Mouse (Mus musculus): ENCODE measurements around the gene Synpo2l. TPM values are rescaled to one million over a fixed set of nuclear protein-coding genes. Genes with fewer than 3 reads are reported as not detected.

Synpo2l gene
- polyA plus RNA-seq, 1 experiment from 2014 or later = 0.23 TPM

DNA sequence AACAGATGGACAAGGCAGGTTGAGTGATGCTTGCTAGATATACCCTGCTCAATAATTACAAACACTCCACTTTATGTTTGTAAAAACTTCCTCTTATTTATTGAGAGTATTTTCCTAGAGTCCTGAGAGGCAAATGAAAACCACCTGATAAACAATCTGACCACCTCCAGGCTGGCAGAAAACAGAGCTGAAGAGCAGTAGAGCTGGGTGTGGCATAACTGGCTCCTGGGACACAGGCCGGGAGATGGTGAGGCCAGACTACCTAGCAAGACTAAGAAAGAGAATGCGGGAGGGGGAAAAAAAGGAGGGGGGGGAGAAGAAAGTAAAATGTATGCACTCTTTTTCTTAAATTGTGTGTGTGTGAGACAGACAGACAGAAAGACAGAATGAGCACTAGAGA lies 45.7 kb downstream of the Synpo2l start:
- no peak overlapping the region for H3K9ac ChIP-seq (ENCODE audit: low read depth, low read length)
- ATAC-seq = no peak
- no peak overlapping the region for H3K27ac ChIP-seq (ENCODE audit: low read depth, low read length)
- no peaks in the 10 kb centered on the region for H3K9me3 ChIP-seq (ENCODE audit: control insufficient read depth, low read length)
- no peaks in the 10 kb centered on the region for H3K36me3 ChIP-seq (ENCODE audit: control insufficient read depth, insufficient read depth, low read length)
- no peak overlapping the region for H3K4me2 ChIP-seq (ENCODE audit: low read length)
- H3K4me1 ChIP-seq (ENCODE audit: control insufficient read depth, insufficient read depth, low read depth, low read length) = no peaks in the 10 kb centered on the region
- H3K4me3 ChIP-seq (ENCODE audit: low read length) = no peak overlapping the region
- 79% methylated on average over 2 of the region's 2 CpGs for WGBS
- H3K27me3 ChIP-seq (replicated peaks; ENCODE audit: control insufficient read depth, insufficient read depth, low read length) = no peaks in the 10 kb centered on the region

DNA sequence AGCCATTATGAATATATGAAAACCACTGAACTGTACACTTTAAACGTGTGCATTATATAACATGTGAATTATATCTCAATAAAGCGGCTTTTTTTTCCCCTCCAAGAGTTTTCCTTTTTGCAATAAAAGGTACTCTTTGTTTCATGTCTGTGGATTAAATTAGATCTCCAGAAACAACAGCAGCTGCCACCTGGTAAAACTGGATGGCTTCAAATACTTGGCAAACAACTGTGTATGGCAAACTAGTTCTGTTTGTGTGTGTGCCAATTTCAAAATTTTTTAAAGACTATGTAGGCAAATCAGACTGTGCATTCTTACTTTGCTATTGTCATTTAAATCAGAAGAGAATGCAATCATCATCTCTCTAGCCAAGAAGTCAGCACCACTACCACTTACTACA lies 46.3 kb downstream of the Synpo2l start:
- no peak for ATAC-seq
- WGBS = 69% methylated on average over 2 of the region's 2 CpGs
- Histone ChIP-seq H3K27ac (ENCODE audit: low read depth, low read length) (no peak overlapping the region), H3K27me3 (replicated peaks; ENCODE audit: control insufficient read depth, insufficient read depth, low read length) (no peaks in the 10 kb centered on the region), H3K36me3 (ENCODE audit: control insufficient read depth, insufficient read depth, low read length) (no peaks in the 10 kb centered on the region), H3K4me3 (ENCODE audit: low read length) (no peak overlapping the region), H3K9ac (ENCODE audit: low read depth, low read length) (no peak overlapping the region), H3K4me1 (ENCODE audit: control insufficient read depth, insufficient read depth, low read depth, low read length) (no peaks in the 10 kb centered on the region), H3K9me3 (ENCODE audit: control insufficient read depth, low read length) (no peaks in the 10 kb centered on the region), H3K4me2 (ENCODE audit: low read length) (no peak overlapping the region)

- peak; percentile 59; the same call in 1 of the 2 replicates for ATAC-seq
- H3K9ac ChIP-seq (ENCODE audit: low read depth, low read length) = no peak overlapping the region
- H3K9me3 ChIP-seq (ENCODE audit: control insufficient read depth, low read length) = no peaks in the 10 kb centered on the region
- no peak overlapping the region for H3K27ac ChIP-seq (ENCODE audit: low read depth, low read length)
- no peak overlapping the region for H3K4me2 ChIP-seq (ENCODE audit: low read length)
- no peak overlapping the region for H3K4me3 ChIP-seq (ENCODE audit: low read length)
- no peaks in the 10 kb centered on the region for H3K36me3 ChIP-seq (ENCODE audit: control insufficient read depth, insufficient read depth, low read length)
- H3K4me1 ChIP-seq (ENCODE audit: control insufficient read depth, insufficient read depth, low read depth, low read length) = 0 out of 2 replicates have a peak, but pooled peaks cover 2% of the 10 kb centered on the region
- no peaks in the 10 kb centered on the region for H3K27me3 ChIP-seq (replicated peaks; ENCODE audit: control insufficient read depth, insufficient read depth, low read length)
Measured at GRCm38 (mm10) chr14:20619131-20619530, 49.0 kb downstream of the Synpo2l start.

DNA sequence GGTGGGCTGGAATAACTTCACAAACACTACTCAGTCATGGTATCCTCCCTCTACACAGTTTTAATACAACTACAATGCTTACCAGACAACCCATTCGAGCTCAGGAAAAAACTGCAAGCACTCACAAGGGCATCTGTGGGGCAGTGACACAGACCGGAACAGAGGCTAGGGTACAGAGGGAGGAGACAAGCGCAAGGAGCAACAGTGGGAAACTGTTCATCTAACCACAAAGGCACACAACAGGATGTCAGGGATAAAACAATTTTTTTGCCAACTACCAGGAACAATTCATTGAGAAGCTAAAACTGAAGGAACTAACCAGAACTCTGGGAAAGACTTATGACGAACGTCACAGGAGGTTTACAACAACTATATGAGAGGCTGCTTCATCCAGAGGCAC lies 49.9 kb downstream of the Synpo2l start:
- Histone ChIP-seq H3K27me3 (replicated peaks; ENCODE audit: control insufficient read depth, insufficient read depth, low read length) (no peaks in the 10 kb centered on the region), H3K27ac (ENCODE audit: low read depth, low read length) (peak overlapping the region; percentile 56; the same call in 1 of the 2 replicates), H3K4me2 (ENCODE audit: low read length) (no peak overlapping the region), H3K4me1 (ENCODE audit: control insufficient read depth, insufficient read depth, low read depth, low read length) (0 out of 2 replicates have a peak, but pooled peaks cover 2% of the 10 kb centered on the region), H3K9ac (ENCODE audit: low read depth, low read length) (no peak overlapping the region), H3K36me3 (ENCODE audit: control insufficient read depth, insufficient read depth, low read length) (no peaks in the 10 kb centered on the region), H3K9me3 (ENCODE audit: control insufficient read depth, low read length) (no peaks in the 10 kb centered on the region), H3K4me3 (ENCODE audit: low read length) (no peak overlapping the region)
- WGBS = 70% methylated on average over 5 of the region's 5 CpGs
- ATAC-seq = no peak

DNA sequence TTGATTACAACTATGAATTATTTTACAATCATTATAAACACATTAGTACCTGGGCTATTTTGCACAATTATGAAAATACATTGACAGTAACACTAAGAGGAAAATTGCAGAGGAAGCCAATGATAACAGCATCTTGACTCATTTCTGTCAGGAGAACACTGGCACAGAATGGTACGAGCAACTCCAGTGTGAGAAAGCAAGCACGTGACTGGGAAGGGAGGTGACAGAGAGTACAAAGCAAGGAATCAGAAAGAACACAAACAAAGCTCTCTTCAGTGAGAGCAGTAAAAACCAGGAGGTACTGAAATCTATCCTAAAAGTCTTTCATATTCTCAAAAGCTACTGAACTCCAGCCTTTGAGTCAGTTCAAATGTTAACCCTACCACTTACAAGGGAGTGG lies 51.7 kb downstream of the Synpo2l start:
- no peaks in the 10 kb centered on the region for H3K27me3 ChIP-seq (replicated peaks; ENCODE audit: control insufficient read depth, insufficient read depth, low read length)
- no peak overlapping the region for H3K4me2 ChIP-seq (ENCODE audit: low read length)
- 24% methylated on average over 2 of the region's 2 CpGs for WGBS
- no peak overlapping the region for H3K4me3 ChIP-seq (ENCODE audit: low read length)
- no peak overlapping the region for H3K27ac ChIP-seq (ENCODE audit: low read depth, low read length)
- no peaks in the 10 kb centered on the region for H3K36me3 ChIP-seq (ENCODE audit: control insufficient read depth, insufficient read depth, low read length)
- no peak overlapping the region for H3K9ac ChIP-seq (ENCODE audit: low read depth, low read length)
- no peak for ATAC-seq
- H3K4me1 ChIP-seq (ENCODE audit: control insufficient read depth, insufficient read depth, low read depth, low read length) = 0 out of 2 replicates have a peak, but pooled peaks cover 2% of the 10 kb centered on the region
- H3K9me3 ChIP-seq (ENCODE audit: control insufficient read depth, low read length) = no peaks in the 10 kb centered on the region

DNA sequence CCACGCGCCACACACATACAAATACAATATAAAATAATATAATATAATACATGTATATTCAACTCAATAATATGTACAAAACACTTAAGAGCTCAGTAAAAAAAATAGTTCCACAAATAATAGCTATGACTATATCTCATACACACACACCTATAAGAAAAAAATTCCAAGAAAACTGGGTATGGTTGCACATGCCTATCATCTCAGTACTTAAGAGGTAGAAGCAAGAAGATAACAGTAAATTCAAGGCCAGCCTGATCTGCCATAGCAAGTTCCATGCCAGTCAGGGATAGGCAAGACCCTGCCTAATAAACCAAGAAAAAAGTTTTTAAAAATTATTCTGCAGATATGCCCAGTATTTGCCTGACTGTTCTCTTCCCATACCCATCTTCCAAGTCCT lies 53.1 kb downstream of the Synpo2l start:
- Histone ChIP-seq H3K4me2 (ENCODE audit: low read length) (no peak overlapping the region), H3K27me3 (replicated peaks; ENCODE audit: control insufficient read depth, insufficient read depth, low read length) (no peaks in the 10 kb centered on the region), H3K27ac (ENCODE audit: low read depth, low read length) (no peak overlapping the region), H3K9ac (ENCODE audit: low read depth, low read length) (no peak overlapping the region), H3K4me3 (ENCODE audit: low read length) (no peak overlapping the region), H3K36me3 (ENCODE audit: control insufficient read depth, insufficient read depth, low read length) (no peaks in the 10 kb centered on the region), H3K9me3 (ENCODE audit: control insufficient read depth, low read length) (no peaks in the 10 kb centered on the region), H3K4me1 (ENCODE audit: control insufficient read depth, insufficient read depth, low read depth, low read length) (0 out of 2 replicates have a peak, but pooled peaks cover 2% of the 10 kb centered on the region)
- no peak for ATAC-seq
- 97% methylated on average over 2 of the region's 2 CpGs for WGBS

GRCm38 (mm10) chr14:20612820-20613219 lies 55.3 kb downstream of the Synpo2l start:
- no peaks in the 10 kb centered on the region for H3K9me3 ChIP-seq (ENCODE audit: control insufficient read depth, low read length)
- ATAC-seq = no peak
- 100% methylated on average over 1 of the region's 1 CpGs for WGBS
- H3K4me1 ChIP-seq (ENCODE audit: control insufficient read depth, insufficient read depth, low read depth, low read length) = 0 out of 2 replicates have a peak, but pooled peaks cover 2% of the 10 kb centered on the region
- H3K9ac ChIP-seq (ENCODE audit: low read depth, low read length) = no peak overlapping the region
- H3K4me3 ChIP-seq (ENCODE audit: low read length) = no peak overlapping the region
- no peak overlapping the region for H3K27ac ChIP-seq (ENCODE audit: low read depth, low read length)
- H3K36me3 ChIP-seq (ENCODE audit: control insufficient read depth, insufficient read depth, low read length) = no peaks in the 10 kb centered on the region
- H3K4me2 ChIP-seq (ENCODE audit: low read length) = no peak overlapping the region
- no peaks in the 10 kb centered on the region for H3K27me3 ChIP-seq (replicated peaks; ENCODE audit: control insufficient read depth, insufficient read depth, low read length)

- no peaks in the 10 kb centered on the region for H3K9me3 ChIP-seq (ENCODE audit: control insufficient read depth, low read length)
- 86% methylated on average over 4 of the region's 4 CpGs for WGBS
- H3K27ac ChIP-seq (ENCODE audit: low read depth, low read length) = no peak overlapping the region
- H3K4me2 ChIP-seq (ENCODE audit: low read length) = no peak overlapping the region
- H3K4me1 ChIP-seq (ENCODE audit: control insufficient read depth, insufficient read depth, low read depth, low read length) = no peaks in the 10 kb centered on the region
- no peak overlapping the region for H3K9ac ChIP-seq (ENCODE audit: low read depth, low read length)
- no peaks in the 10 kb centered on the region for H3K27me3 ChIP-seq (replicated peaks; ENCODE audit: control insufficient read depth, insufficient read depth, low read length)
- H3K4me3 ChIP-seq (ENCODE audit: low read length) = no peak overlapping the region
- ATAC-seq = no peak
- peaks cover 5% of the 10 kb centered on the region; the same call in 1 of the 2 replicates for H3K36me3 ChIP-seq (ENCODE audit: control insufficient read depth, insufficient read depth, low read length)
Measured at GRCm38 (mm10) chr14:20610146-20610545, 58.0 kb downstream of the Synpo2l start.

GRCm38 (mm10) chr14:20609519-20609918 lies 58.6 kb downstream of the Synpo2l start:
- H3K9ac ChIP-seq (ENCODE audit: low read depth, low read length) = no peak overlapping the region
- H3K36me3 ChIP-seq (ENCODE audit: control insufficient read depth, insufficient read depth, low read length) = peaks cover 5% of the 10 kb centered on the region; the same call in 1 of the 2 replicates
- no peak for ATAC-seq
- H3K27me3 ChIP-seq (replicated peaks; ENCODE audit: control insufficient read depth, insufficient read depth, low read length) = no peaks in the 10 kb centered on the region
- H3K4me2 ChIP-seq (ENCODE audit: low read length) = no peak overlapping the region
- H3K9me3 ChIP-seq (ENCODE audit: control insufficient read depth, low read length) = no peaks in the 10 kb centered on the region
- 88% methylated on average over 3 of the region's 3 CpGs for WGBS
- H3K4me1 ChIP-seq (ENCODE audit: control insufficient read depth, insufficient read depth, low read depth, low read length) = no peaks in the 10 kb centered on the region
- H3K4me3 ChIP-seq (ENCODE audit: low read length) = no peak overlapping the region
- no peak overlapping the region for H3K27ac ChIP-seq (ENCODE audit: low read depth, low read length)
